Mouse (Mus musculus) forebrain, postnatal 0 days (tissue): ENCODE results near the gene Gm43552. TPM values are rescaled to one million over a fixed set of nuclear protein-coding genes. Genes with fewer than 3 reads are reported as not detected.
A peak's percentile ranks its signal among the peaks of the same experiment; 100 is the strongest.

Experiments used
- ATAC-seq: fragments of 200-750 bp; cut with Nextera tagmentation; 2 replicates; pipeline ENCODE4 v1.8.0; 2017; ENCODE audit warnings: mild to moderate bottlenecking, moderate library complexity
- DNase-seq: peaks from one replicate; pipeline ENCODE4 v3.0.0-alpha.2; 2015
- H3K27ac ChIP-seq: fragments of 300-500 bp; sonication (generic); 2 replicates; pipeline ENCODE4 v1.5.1; 2014; ENCODE audit warnings: low read depth, mild to moderate bottlenecking, antibody characterized with exemption, low read length, moderate library complexity, mixed read lengths
- H3K27me3 ChIP-seq: fragments of 300-500 bp; sonication (generic); 2 replicates; pipeline ENCODE4 v1.6.1; 2014; ENCODE audit warnings: mild to moderate bottlenecking, low read length, mixed read lengths; ENCODE audit not compliant: insufficient read depth
- H3K36me3 ChIP-seq: fragments of 300-500 bp; sonication (generic); 2 replicates; pipeline ENCODE4 v1.6.1; 2014; ENCODE audit warnings: mild to moderate bottlenecking, moderate library complexity; ENCODE audit not compliant: insufficient read depth
- H3K4me1 ChIP-seq: fragments of 300-500 bp; sonication (generic); 2 replicates; pipeline ENCODE4 v1.6.1; 2014; ENCODE audit warnings: antibody characterized with exemption; ENCODE audit not compliant: insufficient read depth
- H3K4me2 ChIP-seq: fragments of 300-500 bp; sonication (generic); 2 replicates; pipeline ENCODE4 v1.6.1; 2014; ENCODE audit warnings: low read depth, mild to moderate bottlenecking, moderate library complexity
- H3K4me3 ChIP-seq: fragments of 300-500 bp; sonication (generic); 2 replicates; pipeline ENCODE4 v1.5.1; 2014; ENCODE audit warnings: low read depth, low read length, mixed read lengths
- H3K9ac ChIP-seq: fragments of 300-500 bp; sonication (generic); 2 replicates; pipeline ENCODE4 v1.6.1; 2014; ENCODE audit warnings: mild to moderate bottlenecking
- H3K9me3 ChIP-seq: fragments of 300-500 bp; sonication (generic); 2 replicates; pipeline ENCODE4 v1.6.1; 2016; ENCODE audit warnings: low read length
- CTCF ChIP-seq: sonication (generic); IDR thresholded peaks from 2 replicates; pipeline ENCODE4 v1.5.1; 2016; ENCODE audit warnings: antibody characterized with exemption, control low read depth, low read depth
- WGBS: fragments of 180-500 bp; shearing (Covaris S2); extraction: QIAGEN DNeasy Blood & Tissue Kit; methylation state at CpG from one replicate; pipeline ENCODE4 v1.1.7; 2014; 5-methylcytosine and 5-hydroxymethylcytosine counted together
- polyA plus RNA-seq: library from polyadenylated mRNA; unstranded; fragments of >200 nt; fragmentation: Nextera tagmentation; extraction: Ambion mirVana; gene quantifications from 2 replicates; pipeline ENCODE4 v1.2.1, GENCODE M21; 2015
- total RNA-seq: library from RNA; depleted of rRNA; stranded (reverse); fragments of >200 nt; gene quantifications from 2 replicates; pipeline ENCODE4 v1.2.3, GENCODE M21; 2014; rRNA removed

Gm43552 gene
- total and polyA plus RNA-seq, 2 experiments from 2014 or later, result not detected

GRCm38 (mm10) chr5:65401251-65401994 lies 91.2 kb downstream of the Gm43552 start:
- DNase-seq (peak; percentile 86), ATAC-seq (peak; percentile 86)
- TF ChIP-seq CTCF, result peak; percentile 94
- Histone ChIP-seq H3K36me3 (peaks cover 43% of the 10 kb centered on the region), H3K27me3 (no peaks in the 10 kb centered on the region), H3K4me2 (no peak overlapping the region), H3K4me1 (no peaks in the 10 kb centered on the region), H3K9ac (no peak overlapping the region), H3K4me3 (no peak overlapping the region), H3K9me3 (no peaks in the 10 kb centered on the region), H3K27ac (no peak overlapping the region)
- 27% methylated on average over 2 of the region's 2 CpGs for WGBS

- WGBS, result 91% methylated on average over 7 of the region's 7 CpGs
- no peak overlapping the region for H3K4me3 ChIP-seq
- ATAC-seq (no peak), DNase-seq (no peak)
- H3K4me2 ChIP-seq, result no peak overlapping the region
- no peak overlapping the region for H3K27ac ChIP-seq
- H3K9ac ChIP-seq, result no peak overlapping the region
- H3K4me1 ChIP-seq, result peaks cover 15% of the 10 kb centered on the region
- H3K27me3 ChIP-seq, result no peaks in the 10 kb centered on the region
- H3K36me3 ChIP-seq, result peaks cover 34% of the 10 kb centered on the region
- H3K9me3 ChIP-seq, result no peaks in the 10 kb centered on the region
- no peak for TF ChIP-seq CTCF
These were observed 98.2 kb downstream of the Gm43552 start for GRCm38 (mm10) chr5:65394425-65394824.

- WGBS, result 3% methylated on average over 12 of the region's 12 CpGs
- DNase-seq (no peak), ATAC-seq (peak; percentile 69)
- peak overlapping the region; percentile 68 for H3K4me2 ChIP-seq
- TF ChIP-seq CTCF, result no peak
- peaks cover 15% of the 10 kb centered on the region for H3K4me1 ChIP-seq
- H3K27me3 ChIP-seq, result no peaks in the 10 kb centered on the region
- H3K36me3 ChIP-seq, result peaks cover 45% of the 10 kb centered on the region
- peak overlapping the region; percentile 72 for H3K4me3 ChIP-seq
- no peaks in the 10 kb centered on the region for H3K9me3 ChIP-seq
- peak overlapping the region; percentile 97 for H3K9ac ChIP-seq
- H3K27ac ChIP-seq, result peak overlapping the region; percentile 91
These were observed 100.9 kb downstream of the Gm43552 start for GRCm38 (mm10) chr5:65391753-65392152.

- Histone ChIP-seq H3K36me3 (peaks cover 41% of the 10 kb centered on the region), H3K4me1 (peaks cover 15% of the 10 kb centered on the region), H3K9ac (peak within 1 kb of the TSS; percentile 97), H3K4me2 (peak within 1 kb of the TSS; percentile 68), H3K27me3 (no peaks in the 10 kb centered on the region), H3K4me3 (peak within 1 kb of the TSS; percentile 72), H3K9me3 (no peaks in the 10 kb centered on the region), H3K27ac (peak within 1 kb of the TSS; percentile 91)
- 2% methylated on average over 83 of the region's 83 CpGs for WGBS
- DNase-seq (peak; percentile 99), ATAC-seq (peak; percentile 98)
- no peak for TF ChIP-seq CTCF
These were observed 101.7 kb downstream of the Gm43552 start, which contains the start of the genes Rpl9 and Lias for GRCm38 (mm10) chr5:65390648-65391644. TSS of gene Rpl9 (minus strand) at chr5:65391444. TSS of gene Lias (plus strand) at chr5:65391497.

GRCm38 (mm10) chr5:65387008-65387867 lies 105.4 kb downstream of the Gm43552 start:
- H3K4me1 ChIP-seq, result peaks cover 10% of the 10 kb centered on the region
- H3K36me3 ChIP-seq, result peaks cover 41% of the 10 kb centered on the region

GRCm38 (mm10) chr5:65385704-65386103 lies 106.9 kb downstream of the Gm43552 start:
- H3K4me3 ChIP-seq, result no peak overlapping the region
- no peaks in the 10 kb centered on the region for H3K9me3 ChIP-seq
- no peaks in the 10 kb centered on the region for H3K27me3 ChIP-seq
- WGBS, result 77% methylated on average over 2 of the region's 2 CpGs
- H3K4me1 ChIP-seq, result peaks cover 8% of the 10 kb centered on the region
- H3K4me2 ChIP-seq, result no peak overlapping the region
- TF ChIP-seq CTCF, result no peak
- ATAC-seq, result no peak
- H3K9ac ChIP-seq, result no peak overlapping the region
- H3K36me3 ChIP-seq, result peaks cover 41% of the 10 kb centered on the region
- no peak for DNase-seq
- H3K27ac ChIP-seq, result no peak overlapping the region

More at GRCm38 (mm10) chr5:65387008-65387867, 105.4 kb downstream of the Gm43552 start:
- Histone ChIP-seq H3K9ac (no peak overlapping the region), H3K9me3 (no peaks in the 10 kb centered on the region), H3K4me2 (no peak overlapping the region), H3K4me3 (no peak overlapping the region), H3K27ac (no peak overlapping the region), H3K27me3 (no peaks in the 10 kb centered on the region)
- ATAC-seq (no peak), DNase-seq (no peak)
- TF ChIP-seq CTCF, result no peak
- WGBS, result 79% methylated on average over 6 of the region's 6 CpGs

Other genes starting within 250 kb of the Gm43552 start
- 17.7 and 37.9 TPM in 2 replicates for gene Rfc1, start 157.2 kb downstream of the Gm43552 start, total RNA-seq
- 25.2 and 27.8 TPM in 2 replicates for gene Rfc1, start 157.2 kb downstream of the Gm43552 start, polyA plus RNA-seq
- 0.08 and 0.29 TPM in 2 replicates for gene Klb, start 144.5 kb downstream of the Gm43552 start, total RNA-seq
- 0.05 TPM in 1 of 2 replicates, not detected in the other for gene Klb, start 144.5 kb downstream of the Gm43552 start, polyA plus RNA-seq
- gene Rpl9, start 101.4 kb downstream of the Gm43552 start, total RNA-seq, result 1,175 and 1,405 TPM in 2 replicates
- gene Rpl9, start 101.4 kb downstream of the Gm43552 start, polyA plus RNA-seq, result 694 and 787 TPM in 2 replicates
- gene Lias, start 101.3 kb downstream of the Gm43552 start, total RNA-seq, result 35.6 and 41.5 TPM in 2 replicates
- gene Lias, start 101.3 kb downstream of the Gm43552 start, polyA plus RNA-seq, result 66.4 and 66.5 TPM in 2 replicates
- gene Ugdh, start 56.9 kb downstream of the Gm43552 start, total RNA-seq, result 28.0 TPM in 2 replicates
- 29.6 and 33.5 TPM in 2 replicates for gene Ugdh, start 56.9 kb downstream of the Gm43552 start, polyA plus RNA-seq
- gene Smim14, start 44.4 kb upstream of the Gm43552 start, total RNA-seq, result 139 and 158 TPM in 2 replicates
- 255 and 269 TPM in 2 replicates for gene Smim14, start 44.4 kb upstream of the Gm43552 start, polyA plus RNA-seq
- 44.8 and 55.8 TPM in 2 replicates for gene Ube2k, start 44.4 kb upstream of the Gm43552 start, total RNA-seq
- 172 and 207 TPM in 2 replicates for gene Ube2k, start 44.4 kb upstream of the Gm43552 start, polyA plus RNA-seq
- gene Pds5a, start 205.4 kb upstream of the Gm43552 start, total RNA-seq, result 84.2 and 87.5 TPM in 2 replicates
- 15.5 and 23.0 TPM in 2 replicates for gene Pds5a, start 205.4 kb upstream of the Gm43552 start, polyA plus RNA-seq